Mouse (Mus musculus) limb, embryonic 15.5 days (tissue): Measurements from ENCODE around the gene Coro2b. TPM values are rescaled to one million over a fixed set of nuclear protein-coding genes. Genes with fewer than 3 reads are reported as not detected.

Experiments used
- ATAC-seq: fragments of 200-750 bp; cut with Nextera tagmentation; 2 replicates; pipeline ENCODE4 v1.8.0; 2017; ENCODE audit warnings: low read depth, moderate TSS enrichment; ENCODE audit not compliant: insufficient number of reproducible peaks, low FRiP score, low TSS enrichment
- H3K27ac ChIP-seq: fragments of 300-500 bp; sonication (generic); 2 replicates; pipeline ENCODE4 v1.5.1; 2015; ENCODE audit warnings: moderate library complexity, mild to moderate bottlenecking, inconsistent platforms
- H3K27me3 ChIP-seq: fragments of 300-500 bp; sonication (generic); 2 replicates; pipeline ENCODE4 v1.6.1; 2015; ENCODE audit warnings: inconsistent platforms
- H3K36me3 ChIP-seq: fragments of 300-500 bp; sonication (generic); 2 replicates; pipeline ENCODE4 v1.6.1; 2015; ENCODE audit warnings: inconsistent platforms
- H3K4me1 ChIP-seq: fragments of 300-500 bp; sonication (generic); 2 replicates; pipeline ENCODE4 v1.6.1; 2015; ENCODE audit warnings: inconsistent platforms
- H3K4me2 ChIP-seq: fragments of 300-500 bp; sonication (generic); 2 replicates; pipeline ENCODE4 v1.6.1; 2015; ENCODE audit warnings: mild to moderate bottlenecking, inconsistent platforms
- H3K4me3 ChIP-seq: fragments of 300-500 bp; sonication (generic); 2 replicates; pipeline ENCODE4 v1.5.1; 2015; ENCODE audit warnings: mild to moderate bottlenecking, inconsistent platforms
- H3K9ac ChIP-seq: fragments of 300-500 bp; sonication (generic); 2 replicates; pipeline ENCODE4 v1.6.1; 2015; ENCODE audit warnings: inconsistent platforms
- H3K9me3 ChIP-seq: fragments of 300-500 bp; sonication (generic); 2 replicates; pipeline ENCODE4 v1.6.1; 2016; ENCODE audit warnings: inconsistent platforms
- WGBS: fragments of 180-500 bp; shearing (Covaris S2); methylation state at CpG from one replicate; pipeline ENCODE4 v1.1.7; 2015; 5-methylcytosine and 5-hydroxymethylcytosine counted together
- polyA plus RNA-seq: library from polyadenylated mRNA; unstranded; fragments of >200 nt; fragmentation: Nextera tagmentation; extraction: Ambion mirVana; gene quantifications from 2 replicates; pipeline ENCODE4 v1.2.1, GENCODE M21; 2015

Gene Coro2b
- polyA plus RNA-seq, 1 experiment from 2014 or later, result 9.4 TPM

- H3K27me3 ChIP-seq, result no peaks in the 10 kb centered on the region
- H3K4me2 ChIP-seq, result no peak overlapping the region
- no peak overlapping the region for H3K9ac ChIP-seq
- no peak overlapping the region for H3K27ac ChIP-seq
- no peak for ATAC-seq
- peaks cover 31% of the 10 kb centered on the region for H3K4me1 ChIP-seq
- peaks cover 61% of the 10 kb centered on the region for H3K36me3 ChIP-seq
- H3K9me3 ChIP-seq, result no peaks in the 10 kb centered on the region
- H3K4me3 ChIP-seq, result no peak overlapping the region
- 58% methylated on average over 18 of the region's 18 CpGs for WGBS
Measured at GRCm38 (mm10) chr9:62373222-62374123, 163.4 kb downstream of the Coro2b start.

GRCm38 (mm10) chr9:62372556-62373221, 164.2 kb downstream of the Coro2b start:
- Histone ChIP-seq H3K9me3 (no peaks in the 10 kb centered on the region), H3K9ac (no peak overlapping the region), H3K4me3 (no peak overlapping the region), H3K27ac (no peak overlapping the region), H3K4me1 (peaks cover 38% of the 10 kb centered on the region), H3K36me3 (peaks cover 53% of the 10 kb centered on the region), H3K4me2 (no peak overlapping the region), H3K27me3 (no peaks in the 10 kb centered on the region)
- no peak for ATAC-seq
- 80% methylated on average over 9 of the region's 9 CpGs for WGBS

GRCm38 (mm10) chr9:62371745-62372555, 164.9 kb downstream of the Coro2b start:
- Histone ChIP-seq H3K4me1 (peaks cover 45% of the 10 kb centered on the region), H3K36me3 (peaks cover 46% of the 10 kb centered on the region), H3K9me3 (no peaks in the 10 kb centered on the region), H3K4me3 (no peak overlapping the region), H3K4me2 (no peak overlapping the region), H3K9ac (no peak overlapping the region), H3K27me3 (no peaks in the 10 kb centered on the region), H3K27ac (no peak overlapping the region)
- ATAC-seq, result no peak
- 59% methylated on average over 16 of the region's 16 CpGs for WGBS

- no peak overlapping the region for H3K4me3 ChIP-seq
- peaks cover 56% of the 10 kb centered on the region for H3K4me1 ChIP-seq
- peaks cover 34% of the 10 kb centered on the region for H3K36me3 ChIP-seq
- H3K4me2 ChIP-seq, result no peak overlapping the region
- H3K27me3 ChIP-seq, result no peaks in the 10 kb centered on the region
- no peak for ATAC-seq
- H3K9ac ChIP-seq, result no peak overlapping the region
- H3K9me3 ChIP-seq, result no peaks in the 10 kb centered on the region
- no peak overlapping the region for H3K27ac ChIP-seq
- 68% methylated on average over 6 of the region's 6 CpGs for WGBS
Measured at GRCm38 (mm10) chr9:62370648-62371280, 166.1 kb downstream of the Coro2b start.

- Histone ChIP-seq H3K9ac (no peak overlapping the region), H3K9me3 (no peaks in the 10 kb centered on the region), H3K4me3 (no peak overlapping the region), H3K27me3 (no peaks in the 10 kb centered on the region), H3K36me3 (peaks cover 28% of the 10 kb centered on the region), H3K27ac (0 out of 2 replicates have a peak overlapping the region, but pooled peaks have one; percentile 4), H3K4me1 (peaks cover 62% of the 10 kb centered on the region), H3K4me2 (no peak overlapping the region)
- ATAC-seq, result no peak
- 66% methylated on average over 9 of the region's 9 CpGs for WGBS
Measured at GRCm38 (mm10) chr9:62370186-62370585, 166.7 kb downstream of the Coro2b start.

Other genes with a start within 250 kb of the Coro2b start
- gene Anp32a, start 195.8 kb downstream of the Coro2b start, polyA plus RNA-seq, result 161 and 166 TPM in 2 replicates
- 11.2 and 12.2 TPM in 2 replicates for gene Itga11, start 140.8 kb upstream of the Coro2b start, polyA plus RNA-seq